Mouse (Mus musculus) R1 (cell line): Measurements from ENCODE around the gene Zfp952.
A peak's percentile ranks its signal among the peaks of the same experiment; 100 is the strongest.
"Not testable (repeated sequence)": the region's sequence is repeated elsewhere in the genome, so short reads cannot be mapped to it uniquely, and the experiment has no call there.

Experiments
- DNase-seq: peaks from one replicate; pipeline ENCODE4 v3.0.0-alpha.2; 2018; ENCODE audit warnings: low read depth, low spot score

The Zfp952 gene

GRCm38 (mm10) chr17:32992699-32993474 lies at the start of gene Zfp952:
Zfp952 (plus strand) TSS chr17:32993129.
- DNase-seq: peak; percentile 94

DNA sequence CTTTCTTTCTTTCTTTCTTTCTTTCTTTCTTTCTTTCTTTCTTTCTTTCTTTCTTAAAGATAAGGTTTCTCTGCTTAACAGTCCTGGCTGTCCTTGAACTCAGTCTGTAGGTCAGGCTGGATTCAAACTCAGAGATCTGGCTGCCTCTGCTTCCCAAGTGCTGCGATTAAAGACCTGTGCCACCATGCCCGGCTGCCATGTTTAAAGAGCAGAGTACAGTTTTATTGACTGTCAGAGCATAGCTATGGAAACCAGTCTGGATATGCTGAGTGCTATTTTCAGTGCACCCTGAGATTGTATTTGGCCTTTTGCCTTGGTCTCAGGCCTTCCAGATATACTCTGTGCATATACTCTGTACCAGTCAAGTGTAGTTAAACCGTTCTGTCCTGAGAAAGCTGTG lies 49.3 kb upstream of the Zfp952 start:
- no peak for DNase-seq

- DNase-seq: peak; percentile 33
Measured at GRCm38 (mm10) chr17:32944402-32945035, 48.4 kb upstream of the Zfp952 start.

- no peak for DNase-seq
Measured at GRCm38 (mm10) chr17:32946716-32947115, 46.2 kb upstream of the Zfp952 start.

DNA sequence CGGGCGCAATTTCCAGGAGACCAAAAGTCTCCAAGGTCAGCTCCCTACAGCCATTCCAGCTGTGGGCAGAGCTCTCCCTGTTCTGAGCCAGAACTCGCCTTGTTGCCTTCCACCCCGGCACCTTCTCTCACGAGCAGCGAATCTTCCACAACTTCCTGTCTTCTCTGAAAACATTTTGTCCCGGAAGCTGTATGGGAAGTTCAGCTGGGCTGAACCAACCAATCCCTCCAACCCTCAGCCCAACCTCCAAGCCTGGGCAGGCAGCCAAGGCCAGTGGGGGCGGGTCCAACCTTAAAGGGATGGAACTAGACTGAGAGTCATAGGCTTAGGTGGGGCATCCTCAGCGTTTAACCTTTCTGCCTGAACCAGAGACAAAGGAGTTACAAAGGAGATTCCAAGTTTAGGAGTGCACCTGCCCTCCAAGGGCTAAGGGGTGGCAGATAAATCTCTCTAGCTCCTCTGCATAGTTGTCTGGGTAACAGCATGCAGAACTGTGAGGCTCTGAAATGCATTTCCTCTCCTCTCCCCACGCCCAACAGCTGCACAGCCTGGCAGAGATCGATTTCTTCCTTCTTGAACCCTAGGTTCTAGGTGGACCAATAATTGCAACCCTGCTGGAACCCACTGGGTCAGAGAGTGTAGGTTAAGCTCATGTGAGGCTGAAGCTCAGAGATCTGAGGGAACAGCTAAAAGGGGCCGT lies 45.6 kb upstream of the Zfp952 start, which contains the start of gene Cyp4f13:
TSS of gene Cyp4f13 (minus strand) at position 188 of the 700 bp plus-strand sequence.
- DNase-seq: peak; percentile 99

DNA sequence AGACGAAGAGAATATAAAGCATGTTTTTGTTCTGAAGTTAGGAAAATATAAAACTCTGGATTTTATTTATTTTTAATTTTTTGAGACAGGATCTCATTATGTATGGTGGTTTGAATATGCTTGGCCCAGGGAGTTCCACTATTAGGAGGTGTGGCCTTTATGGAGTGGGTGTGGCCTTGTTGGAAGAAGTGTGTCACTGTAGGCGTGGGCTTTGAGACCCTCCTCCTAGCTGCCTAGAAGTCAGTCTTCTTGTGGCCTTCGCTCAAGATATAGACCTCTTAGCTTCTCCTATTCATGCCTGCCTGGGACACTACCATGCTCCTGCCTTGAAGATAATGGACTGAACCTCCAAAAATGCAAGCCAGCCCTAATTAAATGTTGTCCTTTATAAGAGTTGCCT lies 42.8 kb upstream of the Zfp952 start:
- peak; percentile 87 for DNase-seq

DNA sequence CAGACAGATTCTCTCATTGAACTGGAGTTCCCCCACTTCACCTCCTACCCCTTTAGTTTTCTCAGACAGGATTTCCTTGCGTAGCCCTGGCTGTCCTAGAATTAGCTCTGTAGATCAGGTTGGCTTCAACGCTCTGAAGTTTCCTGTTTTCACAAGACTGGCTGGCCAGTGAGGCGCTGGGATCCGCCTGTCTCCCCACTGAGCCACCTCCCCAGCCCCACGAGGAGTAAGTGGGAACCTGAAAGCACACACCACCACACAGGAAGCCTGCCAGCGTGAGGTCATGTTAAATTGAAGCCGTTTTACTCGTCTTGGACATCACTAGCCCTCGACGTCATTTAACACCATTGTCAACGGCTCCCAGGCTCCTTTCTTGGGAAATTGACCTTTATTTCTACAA lies 41.9 kb upstream of the Zfp952 start:
- peak; percentile 15 for DNase-seq

- DNase-seq: peak; percentile 95
Measured at GRCm38 (mm10) chr17:32951441-32951840, 41.5 kb upstream of the Zfp952 start.

- DNase-seq: no peak
Measured at GRCm38 (mm10) chr17:32965253-32965622, 27.7 kb upstream of the Zfp952 start.

- peak; percentile 97 for DNase-seq
Measured at GRCm38 (mm10) chr17:32965623-32966290, 27.2 kb upstream of the Zfp952 start, which contains the start of gene Zfp472. Zfp472 (plus strand) TSS chr17:32965814.

- DNase-seq: no peak
Measured at GRCm38 (mm10) chr17:32981361-32981760, 11.6 kb upstream of the Zfp952 start.

GRCm38 (mm10) chr17:32986301-32986700 lies 6.6 kb upstream of the Zfp952 start:
- peak; percentile 70 for DNase-seq

- peak; percentile 86 for DNase-seq
Measured at GRCm38 (mm10) chr17:32991965-32992698, 797 bp upstream of the Zfp952 start.

DNA sequence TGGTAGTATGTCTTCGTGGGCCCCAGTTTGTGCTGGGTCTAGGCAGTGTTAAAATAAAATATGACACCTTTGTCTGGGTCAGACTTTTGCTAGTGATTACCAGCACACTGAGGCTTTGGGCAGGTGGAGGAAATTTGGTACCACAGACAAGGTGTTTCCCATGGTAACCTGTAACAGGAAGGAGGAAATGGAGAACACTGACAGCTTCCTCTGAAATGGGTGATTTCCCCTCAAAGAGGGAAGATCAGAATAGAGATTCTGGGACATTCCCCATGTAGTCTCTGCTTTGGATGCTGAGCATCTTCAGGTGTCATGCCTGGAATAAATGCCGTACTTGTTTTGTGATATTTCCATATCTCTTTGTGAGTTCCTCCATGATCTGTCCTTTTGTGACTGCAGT lies 5.6 kb downstream of the Zfp952 start:
- DNase-seq: no peak

GRCm38 (mm10) chr17:33008337-33008736 lies 15.4 kb downstream of the Zfp952 start:
- peak; percentile 50 for DNase-seq

DNA sequence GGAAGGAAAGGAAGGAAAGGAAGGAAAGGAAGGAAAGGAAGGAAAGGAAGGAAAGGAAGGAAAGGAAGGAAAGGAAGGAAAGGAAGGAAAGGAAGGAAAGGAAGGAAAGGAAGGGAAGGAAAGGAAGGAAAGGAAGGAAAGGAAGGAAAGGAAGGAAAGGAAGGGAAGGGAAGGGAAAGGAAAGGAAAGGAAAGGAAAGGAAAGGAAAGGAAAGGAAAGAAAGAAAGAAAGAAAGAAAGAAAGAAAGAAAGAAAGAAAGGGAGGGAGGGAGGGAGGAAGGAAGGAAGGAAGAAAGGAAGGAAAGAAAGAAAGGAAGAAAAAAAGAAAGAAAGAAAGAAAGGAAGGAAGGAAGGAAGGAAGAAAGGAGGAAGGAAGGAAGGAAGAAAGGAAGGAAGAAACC lies 27.5 kb downstream of the Zfp952 start:
- not testable (repeated sequence) for DNase-seq

- DNase-seq: no peak
Measured at GRCm38 (mm10) chr17:33032376-33032775, 39.4 kb downstream of the Zfp952 start.

GRCm38 (mm10) chr17:33032900-33033891 lies 40.3 kb downstream of the Zfp952 start, which contains the start of gene Zfp763:
Zfp763 (minus strand) TSS chr17:33033402.
- DNase-seq: peak; percentile 97
